Mouse (Mus musculus) heart, postnatal 0 days (tissue): ENCODE measurements around the gene Capn9. TPM values are rescaled to one million over a fixed set of nuclear protein-coding genes. Genes with fewer than 3 reads are reported as not detected.

ENCODE experiments used
- ATAC-seq: fragments of 200-750 bp; cut with Nextera tagmentation; 2 replicates; pipeline ENCODE4 v1.8.0; 2017; ENCODE audit warnings: low read depth, moderate number of reproducible peaks, moderate library complexity; ENCODE audit not compliant: insufficient read depth
- DNase-seq: peaks from one replicate; pipeline ENCODE4 v3.0.0-alpha.2; 2016; ENCODE audit warnings: low spot score
- H3K27ac ChIP-seq: fragments of 300-500 bp; sonication (generic); 2 replicates; pipeline ENCODE4 v1.5.1; 2014; ENCODE audit warnings: low read depth, mild to moderate bottlenecking
- H3K27me3 ChIP-seq: fragments of 300-500 bp; sonication (generic); 2 replicates; pipeline ENCODE4 v1.6.1; 2014; ENCODE audit warnings: low read length, mixed read lengths; ENCODE audit not compliant: control insufficient read depth, insufficient read depth
- H3K36me3 ChIP-seq: fragments of 300-500 bp; sonication (generic); replicated peaks from 2 replicates; pipeline ENCODE4 v1.6.1; 2014; ENCODE audit warnings: low read length, mixed read lengths; ENCODE audit not compliant: control insufficient read depth, insufficient read depth
- H3K4me1 ChIP-seq: fragments of 300-500 bp; sonication (generic); 2 replicates; pipeline ENCODE4 v1.6.1; 2014; ENCODE audit warnings: antibody characterized with exemption; ENCODE audit not compliant: control insufficient read depth, insufficient read depth
- H3K4me2 ChIP-seq: fragments of 300-500 bp; sonication (generic); 2 replicates; pipeline ENCODE4 v1.6.1; 2014; ENCODE audit warnings: low read depth, mild to moderate bottlenecking, low read length, moderate library complexity
- H3K4me3 ChIP-seq: fragments of 300-500 bp; sonication (generic); 2 replicates; pipeline ENCODE4 v1.5.1; 2014; ENCODE audit warnings: low read depth, low read length
- H3K9ac ChIP-seq: fragments of 300-500 bp; sonication (generic); replicated peaks from 2 replicates; pipeline ENCODE4 v1.6.1; 2014; ENCODE audit warnings: low read depth, low read length, mixed read lengths
- H3K9me3 ChIP-seq: fragments of 300-500 bp; sonication (generic); replicated peaks from 2 replicates; pipeline ENCODE4 v1.6.1; 2016; ENCODE audit warnings: low read length; ENCODE audit not compliant: control insufficient read depth
- CTCF ChIP-seq: IDR thresholded peaks from 2 replicates; pipeline ENCODE4 v1.5.1; 2016; ENCODE audit warnings: antibody characterized with exemption, control low read depth, low read depth
- EP300 ChIP-seq: IDR thresholded peaks from 2 replicates; pipeline ENCODE4 v1.6.1; 2016; ENCODE audit warnings: antibody characterized with exemption, low read depth
- WGBS: fragments of 180-500 bp; shearing (Covaris S2); extraction: QIAGEN DNeasy Blood & Tissue Kit; methylation state at CpG from one replicate; pipeline ENCODE4 v1.1.7; 2014; 5-methylcytosine and 5-hydroxymethylcytosine counted together
- polyA plus RNA-seq: library from polyadenylated mRNA; unstranded; fragments of >200 nt; fragmentation: Nextera tagmentation; extraction: Ambion mirVana; gene quantifications from 2 replicates; pipeline ENCODE4 v1.2.1, GENCODE M21; 2015
- total RNA-seq: library from RNA; depleted of rRNA; stranded (reverse); fragments of >200 nt; gene quantifications from 2 replicates; pipeline ENCODE4 v1.2.3, GENCODE M21; 2014; ENCODE audit warnings: low replicate concordance; rRNA removed

The Capn9 gene
- total RNA-seq (not detected in 2 replicates), polyA plus RNA-seq (0.26 and 0.33 TPM in 2 replicates)

GRCm38 (mm10) chr8:124575811-124576210 is at the start of gene Capn9:
Gene Capn9 (plus strand): TSS chr8:124576111.
- Histone ChIP-seq H3K9ac (no peak within 1 kb of the TSS), H3K27me3 (no peaks in the 10 kb centered on the region), H3K4me1 (0 out of 2 replicates have a peak, but pooled peaks cover 3% of the 10 kb centered on the region), H3K4me3 (no peak within 1 kb of the TSS), H3K4me2 (no peak within 1 kb of the TSS), H3K27ac (no peak within 1 kb of the TSS), H3K9me3 (no peaks in the 10 kb centered on the region), H3K36me3 (no peaks in the 10 kb centered on the region)
- 92% methylated on average over 8 of the region's 8 CpGs for WGBS
- ATAC-seq (no peak), DNase-seq (no peak)
- TF ChIP-seq CTCF (no peak), EP300 (no peak)

GRCm38 (mm10) chr8:124526261-124526660 is 49.6 kb upstream of the Capn9 start:
- H3K4me2 ChIP-seq = no peak overlapping the region
- H3K4me3 ChIP-seq = no peak overlapping the region
- peaks cover 53% of the 10 kb centered on the region for H3K36me3 ChIP-seq
- TF ChIP-seq CTCF (no peak), EP300 (no peak)
- H3K4me1 ChIP-seq = peaks cover 11% of the 10 kb centered on the region
- H3K9me3 ChIP-seq = no peaks in the 10 kb centered on the region
- H3K9ac ChIP-seq = no peak overlapping the region
- no peak for DNase-seq
- no peaks in the 10 kb centered on the region for H3K27me3 ChIP-seq
- whole genome bisulfite sequencing = 85% methylated on average over 11 of the region's 11 CpGs
- no peak for ATAC-seq
- H3K27ac ChIP-seq = no peak overlapping the region

DNA sequence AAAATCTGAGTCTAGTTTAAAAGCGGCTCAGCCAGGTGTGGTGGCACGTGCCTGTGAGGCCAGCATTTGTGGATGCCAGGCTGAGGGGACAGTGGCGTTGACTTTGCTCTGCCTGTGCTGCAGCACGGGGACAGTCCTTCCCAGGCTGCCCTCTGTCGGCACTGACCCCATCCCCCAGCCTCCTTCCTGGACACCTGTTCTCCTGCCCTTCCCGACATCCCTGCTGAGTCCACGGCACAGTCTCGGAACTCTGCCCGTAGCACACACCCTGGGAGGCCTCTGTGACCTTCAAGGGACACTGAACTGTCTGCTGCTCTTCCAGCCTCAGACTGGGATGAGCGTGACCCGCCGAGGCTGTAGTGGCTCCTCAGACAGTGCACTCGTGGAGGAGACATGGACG is 45.8 kb upstream of the Capn9 start:
- 69% methylated on average over 14 of the region's 14 CpGs for WGBS
- H3K27me3 ChIP-seq = no peaks in the 10 kb centered on the region
- H3K27ac ChIP-seq = no peak overlapping the region
- no peak overlapping the region for H3K4me2 ChIP-seq
- H3K9ac ChIP-seq = no peak overlapping the region
- DNase-seq (no peak), ATAC-seq (no peak)
- H3K4me1 ChIP-seq = no peaks in the 10 kb centered on the region
- H3K36me3 ChIP-seq = peaks cover 86% of the 10 kb centered on the region
- no peak for TF ChIP-seq CTCF
- no peak for TF ChIP-seq EP300
- H3K9me3 ChIP-seq = no peaks in the 10 kb centered on the region
- no peak overlapping the region for H3K4me3 ChIP-seq

DNA sequence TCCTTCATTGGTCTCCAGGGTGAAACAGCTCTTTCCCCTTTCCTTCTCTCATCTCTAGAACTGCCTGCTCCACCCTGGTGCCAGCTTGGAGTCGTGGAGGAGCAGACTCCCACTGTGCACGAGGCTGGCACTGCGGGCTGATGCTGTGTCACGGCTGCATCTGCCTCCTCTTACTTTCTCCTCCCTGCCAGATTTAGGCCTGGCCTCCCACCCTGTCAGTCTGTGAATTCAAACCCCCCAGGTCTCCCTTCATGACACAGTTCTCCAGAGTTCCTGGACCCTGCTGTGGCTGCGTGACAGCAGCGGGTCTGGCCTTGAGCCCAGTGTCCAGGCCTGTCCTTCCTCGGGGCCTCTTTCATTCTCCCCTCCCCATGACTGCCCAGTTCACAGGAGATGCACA is 45.4 kb upstream of the Capn9 start:
- Histone ChIP-seq H3K36me3 (peaks cover 89% of the 10 kb centered on the region), H3K9me3 (no peaks in the 10 kb centered on the region), H3K9ac (no peak overlapping the region), H3K4me3 (no peak overlapping the region), H3K4me1 (no peaks in the 10 kb centered on the region), H3K4me2 (no peak overlapping the region), H3K27me3 (no peaks in the 10 kb centered on the region), H3K27ac (no peak overlapping the region)
- no peak for ATAC-seq
- no peak for DNase-seq
- TF ChIP-seq EP300 (no peak), CTCF (no peak)
- WGBS = 66% methylated on average over 7 of the region's 7 CpGs

GRCm38 (mm10) chr8:124530996-124531395 is 44.9 kb upstream of the Capn9 start:
- TF ChIP-seq CTCF (no peak), EP300 (no peak)
- 49% methylated on average over 4 of the region's 4 CpGs for WGBS
- no peak overlapping the region for H3K27ac ChIP-seq
- no peak for DNase-seq
- H3K4me2 ChIP-seq = no peak overlapping the region
- no peaks in the 10 kb centered on the region for H3K9me3 ChIP-seq
- no peak for ATAC-seq
- peaks cover 89% of the 10 kb centered on the region for H3K36me3 ChIP-seq
- H3K27me3 ChIP-seq = no peaks in the 10 kb centered on the region
- no peak overlapping the region for H3K4me3 ChIP-seq
- no peak overlapping the region for H3K9ac ChIP-seq
- H3K4me1 ChIP-seq = no peaks in the 10 kb centered on the region

DNA sequence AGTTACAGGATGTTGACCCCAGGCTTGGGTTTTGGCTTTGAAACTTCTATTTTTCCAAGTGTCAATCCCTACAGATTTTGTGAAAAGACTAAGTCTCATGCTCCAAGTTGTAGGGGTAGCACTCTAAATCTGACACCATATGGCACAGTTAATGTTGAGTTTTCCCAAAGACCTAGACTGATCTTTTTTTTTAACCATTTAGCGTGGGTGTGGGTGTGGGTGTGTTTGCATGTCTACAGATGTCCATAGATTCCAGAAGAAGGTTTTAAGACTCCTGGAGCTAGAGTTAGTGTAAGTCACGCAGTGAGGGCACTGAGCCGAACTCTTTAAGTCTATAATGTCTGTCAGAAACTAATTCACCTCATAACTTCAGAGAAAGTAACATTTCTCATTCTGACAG is 43.3 kb upstream of the Capn9 start:
- Histone ChIP-seq H3K27ac (no peak overlapping the region), H3K36me3 (peaks cover 82% of the 10 kb centered on the region), H3K9ac (no peak overlapping the region), H3K4me1 (no peaks in the 10 kb centered on the region), H3K4me3 (no peak overlapping the region), H3K9me3 (no peaks in the 10 kb centered on the region), H3K4me2 (no peak overlapping the region), H3K27me3 (no peaks in the 10 kb centered on the region)
- 92% methylated on average over 3 of the region's 3 CpGs for WGBS
- DNase-seq (no peak), ATAC-seq (no peak)
- TF ChIP-seq EP300 (no peak), CTCF (no peak)
